Mouse (Mus musculus): ENCODE data around the gene Rchy1. TPM values are rescaled to one million over a fixed set of nuclear protein-coding genes. Genes with fewer than 3 reads are reported as not detected.
"Not testable (repeated sequence)": the region's sequence is repeated elsewhere in the genome, so short reads cannot be mapped to it uniquely, and the experiment has no call there.

The Rchy1 gene
- total RNA-seq, 2 experiments from 2014 or later: 53.5 to 55.6 TPM

DNA sequence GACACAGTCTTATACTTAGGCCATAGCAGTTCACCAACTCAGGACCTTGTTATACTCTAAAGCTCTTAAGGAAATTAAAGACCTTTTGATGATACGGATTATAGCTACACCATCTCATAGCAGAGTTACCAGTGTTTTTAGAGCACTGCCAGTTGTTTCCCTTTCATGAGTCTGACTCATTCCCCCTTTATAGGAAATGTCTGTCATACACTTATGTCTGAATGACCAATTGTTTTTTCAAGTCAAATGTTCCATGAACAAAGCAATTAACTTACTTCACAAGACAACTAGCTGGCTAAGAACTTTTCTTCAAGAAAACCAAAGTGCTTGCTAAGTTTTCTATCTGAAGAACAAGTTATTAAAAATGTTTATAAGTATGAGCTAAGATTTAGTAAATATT is 2.9 kb downstream of the Rchy1 start:
- DNase-seq: no peak

DNA sequence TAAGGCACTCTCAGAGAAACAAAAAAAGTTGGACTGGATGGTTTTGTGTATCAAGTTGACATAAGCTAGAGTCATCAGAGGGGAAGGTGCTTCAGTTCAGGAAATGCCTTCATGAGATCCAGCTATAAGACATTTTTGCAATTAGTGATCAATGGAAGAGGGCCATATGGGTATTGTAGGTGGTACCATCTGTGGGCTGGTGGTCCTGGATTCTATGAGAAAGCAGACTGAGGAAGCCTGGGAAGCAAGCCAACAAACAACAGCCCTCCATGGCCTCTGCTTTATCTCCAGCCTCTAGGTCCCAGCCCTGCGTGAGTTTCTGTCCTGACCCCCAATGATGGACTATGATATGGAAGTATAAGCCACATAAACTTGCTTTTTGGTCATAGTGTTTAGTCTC is 3.8 kb downstream of the Rchy1 start:
- peak in 1 of 2 experiments; percentile 27 for DNase-seq

DNA sequence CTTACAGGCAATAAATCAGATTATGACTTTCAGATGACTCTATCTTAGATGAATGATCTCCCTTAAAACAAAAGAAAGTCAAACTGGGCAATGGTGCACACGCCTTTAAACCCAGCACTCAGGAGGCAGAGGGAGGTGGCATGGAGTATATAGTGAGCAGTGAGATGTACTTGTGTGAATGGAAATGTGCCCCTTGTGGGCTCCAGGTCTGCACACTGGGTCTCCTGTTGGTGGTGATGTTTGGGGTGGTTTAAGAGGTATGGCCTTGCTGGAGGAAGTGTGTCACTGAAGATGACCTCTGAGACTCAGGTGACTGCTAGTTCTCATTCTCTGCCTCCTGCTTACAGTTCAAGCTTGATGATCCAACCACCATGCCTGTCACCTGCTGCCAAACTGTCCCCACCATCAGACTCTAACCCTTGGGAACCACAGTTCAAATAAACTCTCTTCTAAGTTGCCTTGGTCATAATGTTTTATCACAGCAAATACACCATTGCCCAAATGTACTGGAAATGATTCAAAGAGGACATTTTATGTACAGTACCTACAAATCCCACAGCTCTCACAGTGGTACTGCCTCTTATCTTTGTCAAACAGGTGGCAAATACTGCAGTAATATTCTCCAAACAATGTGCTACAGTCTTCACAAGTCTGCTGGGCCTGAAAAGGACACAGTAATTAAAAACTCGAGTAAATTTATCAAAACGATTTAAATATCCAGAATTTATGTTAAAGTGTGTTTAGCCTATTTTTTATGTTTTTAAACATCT is 5.7 kb downstream of the Rchy1 start:
- no peak for DNase-seq

DNA sequence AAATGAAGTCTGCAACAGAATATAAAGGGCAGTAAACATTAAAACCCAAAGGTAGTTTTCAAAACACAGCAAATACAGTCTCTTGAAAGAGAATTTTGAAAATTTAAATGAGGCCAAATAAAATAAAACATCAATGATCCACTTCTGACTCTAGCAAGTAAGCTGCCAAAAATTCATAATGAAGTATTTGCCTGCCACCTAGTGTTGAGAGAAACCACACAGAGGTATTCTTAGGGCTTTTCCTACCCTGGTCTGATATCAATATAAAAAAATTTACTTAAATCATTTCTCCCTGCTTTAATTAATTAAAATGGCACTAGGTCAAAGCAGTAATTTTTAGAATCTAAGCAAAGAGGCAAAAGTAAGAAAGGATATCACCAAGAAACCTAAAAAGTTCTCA is 11.5 kb downstream of the Rchy1 start:
- no peak for DNase-seq

DNA sequence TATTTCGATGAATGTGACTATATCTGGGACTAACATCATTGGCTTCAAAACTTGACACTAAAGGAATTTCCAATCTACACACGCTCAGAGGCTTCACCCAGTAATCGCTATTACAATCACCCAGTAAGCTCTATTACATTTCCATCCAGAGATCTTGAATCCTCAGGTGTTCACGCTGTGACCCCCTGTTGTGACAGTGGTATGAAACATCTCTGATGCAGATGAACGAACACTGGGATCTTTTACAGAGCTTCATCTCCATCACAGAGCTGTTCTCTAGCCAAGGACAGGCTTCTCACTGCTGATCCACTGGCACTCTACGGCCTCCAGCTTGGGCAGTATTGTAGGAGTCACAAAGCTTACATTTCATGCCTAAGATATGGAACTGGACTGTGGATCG is 13.4 kb downstream of the Rchy1 start:
- DNase-seq: no peak

DNA sequence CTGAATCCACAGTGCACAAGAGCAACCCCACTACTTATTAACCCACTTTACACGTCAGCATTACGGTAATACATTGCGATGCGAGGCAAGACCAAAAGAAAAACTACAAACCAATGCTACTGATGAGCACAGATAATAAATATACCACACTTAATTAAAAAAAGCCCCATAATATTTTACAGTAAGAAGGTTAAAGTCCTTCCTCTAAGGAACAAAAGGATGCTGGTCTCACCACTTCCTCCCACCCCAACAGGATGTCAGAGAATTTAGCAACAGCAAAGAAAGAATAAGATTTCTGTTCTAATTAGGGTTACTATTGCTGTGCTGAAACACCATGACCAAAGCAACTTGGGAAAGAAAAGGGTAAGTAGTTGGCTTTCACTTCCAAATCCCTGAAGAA is 15.9 kb downstream of the Rchy1 start:
- DNase-seq: no peak

DNA sequence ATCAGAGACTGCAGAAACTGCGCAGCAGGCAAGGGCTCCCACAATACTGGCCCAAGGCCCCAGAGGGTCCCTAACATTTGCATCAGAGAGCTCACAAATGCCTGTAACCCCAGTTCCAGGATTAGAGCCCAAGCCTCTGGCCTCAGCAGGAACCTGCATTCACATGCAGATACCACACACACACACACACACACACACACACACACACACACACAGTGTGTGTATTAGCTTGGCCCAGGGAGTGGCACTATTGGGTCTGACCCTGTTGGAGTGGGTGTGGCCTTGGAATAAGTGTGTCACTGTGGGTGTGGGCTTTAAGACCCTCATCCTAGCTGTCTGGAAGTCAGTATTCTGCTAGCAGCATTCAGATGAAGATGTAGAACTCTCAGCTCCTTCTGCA is 17.3 kb downstream of the Rchy1 start:
- not testable (repeated sequence) for DNase-seq

DNA sequence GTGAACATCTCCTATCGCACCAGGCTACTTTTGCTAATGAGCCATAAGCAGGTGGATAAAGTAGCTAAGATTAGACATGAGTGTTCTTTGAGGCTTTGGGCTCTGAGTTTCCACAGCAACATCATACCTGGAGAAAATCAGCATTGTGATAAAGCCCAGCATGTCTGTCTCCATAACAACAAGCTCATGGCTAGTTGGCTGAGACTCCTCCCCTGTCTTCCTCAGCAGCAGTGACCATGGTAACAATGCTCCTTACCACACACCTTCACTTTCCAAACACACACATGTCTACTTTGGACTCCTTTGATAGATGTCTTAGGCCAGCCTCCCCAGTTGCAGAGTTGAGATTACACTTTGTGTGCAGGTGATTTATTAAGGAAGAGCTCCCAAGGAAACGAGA is 49.6 kb downstream of the Rchy1 start:
- DNase-seq: no peak

DNA sequence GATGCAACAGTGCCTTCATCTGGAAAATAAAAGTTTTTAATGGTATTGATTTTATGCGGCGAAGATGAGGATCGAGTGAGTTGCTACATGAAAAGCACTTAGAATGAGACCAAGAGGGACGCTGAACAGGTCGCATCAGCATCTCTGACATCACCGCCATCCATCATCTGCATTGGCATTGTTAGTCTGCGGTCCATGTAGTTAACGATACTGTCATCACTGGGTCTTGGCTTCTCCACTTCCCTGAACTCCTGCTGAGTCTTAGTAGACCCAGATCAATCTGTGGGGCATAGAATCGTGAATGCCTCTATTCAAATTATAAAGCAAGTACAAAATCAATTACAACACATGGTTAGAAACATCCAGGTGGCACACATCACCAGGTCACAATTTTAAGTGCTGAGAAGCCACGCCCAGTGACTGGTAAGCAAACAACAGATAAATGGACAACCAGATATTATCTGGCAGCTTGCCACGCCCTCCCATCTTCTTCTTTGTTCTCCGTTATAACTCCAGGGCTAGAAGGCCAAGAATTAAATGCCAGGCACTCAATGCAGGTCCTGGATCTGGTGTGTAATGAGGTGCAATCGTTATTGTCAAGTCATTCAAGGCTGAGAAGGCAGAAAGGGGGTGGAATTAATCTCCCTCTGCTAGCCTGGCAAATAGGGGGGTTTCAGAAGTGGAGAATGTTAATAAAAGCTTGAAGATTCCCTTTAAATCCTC is 51.3 kb downstream of the Rchy1 start:
- no peak for DNase-seq

DNA sequence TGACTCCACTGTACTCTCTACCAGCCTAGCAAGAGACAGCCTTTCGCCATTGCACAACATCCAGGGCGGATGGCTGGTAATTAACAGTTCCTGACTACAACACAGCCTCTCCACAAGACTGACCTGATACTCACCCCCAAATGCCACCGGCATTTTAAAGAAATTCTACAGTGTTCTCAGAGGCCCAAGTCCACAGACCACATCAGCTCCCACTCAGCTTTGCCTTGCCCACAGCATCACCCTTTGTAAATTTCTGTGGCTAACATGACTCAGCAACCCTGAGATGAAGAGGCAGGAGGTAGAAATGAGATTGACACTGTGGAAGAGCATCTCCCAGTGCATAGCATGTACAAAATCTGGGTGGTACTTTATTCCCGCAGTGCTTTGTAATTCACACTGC is 52.3 kb downstream of the Rchy1 start:
- DNase-seq: no peak

DNA sequence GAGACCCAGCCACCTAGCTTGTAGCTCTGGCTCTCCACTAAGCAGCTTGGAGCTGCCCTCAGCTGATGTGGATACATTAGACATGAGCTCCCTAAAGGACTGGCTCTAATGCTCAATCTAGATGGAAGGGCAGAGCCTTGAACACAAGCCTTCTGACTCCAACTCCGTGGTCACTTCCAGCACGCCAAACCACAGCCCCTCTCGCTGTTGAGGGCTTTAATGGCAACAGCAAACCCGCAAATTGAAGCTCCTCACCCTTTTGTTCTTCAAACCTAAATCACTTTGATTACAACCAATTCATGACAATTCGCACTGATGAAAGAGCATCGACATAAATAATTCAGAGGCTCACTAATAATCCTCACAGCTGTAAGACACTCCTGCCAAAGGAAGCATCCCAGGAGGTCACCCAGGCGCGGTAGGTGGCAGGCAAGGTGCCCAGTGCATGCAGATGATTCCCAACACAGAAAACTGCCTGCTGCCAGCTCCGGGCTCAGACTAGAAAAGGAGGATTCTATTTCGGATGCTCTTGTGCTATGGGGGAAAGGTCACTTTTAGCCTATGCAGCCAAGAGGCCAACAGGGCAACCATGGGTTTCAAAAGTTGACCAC is 53.8 kb downstream of the Rchy1 start:
- DNase-seq: no peak

Other genes with a start within 250 kb of the Rchy1 start
- not detected for gene Odaph, start 24.4 kb upstream of the Rchy1 start, total RNA-seq (2021)
- 10 to 100 TPM; 39.8 to 42.5 TPM for gene Cdkl2, start 80.8 kb upstream of the Rchy1 start, total RNA-seq (2021)
- 100 to 1,000 TPM; 230 to 257 TPM for gene G3bp2, start 120.7 kb upstream of the Rchy1 start, total RNA-seq (2021)
- gene Uso1, start 174.9 kb upstream of the Rchy1 start, total RNA-seq (2021): 10 to 100 TPM; 84.3 to 84.7 TPM

Data from layer of hippocampus, postnatal 36 days (tissue).